Mouse (Mus musculus) adrenal gland, postnatal 4 days (tissue): ENCODE results near the gene P3h4. TPM values are rescaled to one million over a fixed set of nuclear protein-coding genes. Genes with fewer than 3 reads are reported as not detected.
"Not testable (repeated sequence)": the region's sequence is repeated elsewhere in the genome, so short reads cannot be mapped to it uniquely, and the experiment has no call there.

Experiments used
- DNase-seq, 2 experiments: peaks; one replicate each; pipeline ENCODE4 v3.0.0; 2021 to 2022; ENCODE audit warnings: low spot score in 2 of 2, mixed read lengths in 2 of 2
- microRNA-seq: library from miRNA; unstranded; fragments of <30 nt; microRNA quantifications from one replicate; pipeline ENCODE4 v1.2.0, GENCODE M21; 2021
- total RNA-seq, 2 experiments: library from RNA; stranded (reverse); gene quantifications; 2 replicates each; pipeline ENCODE4 v1.2.3; 2021

Gene P3h4
- total RNA-seq, 2 experiments from 2014 or later: 40.1 to 43.5 TPM

GRCm38 (mm10) chr11:100369145-100369544 lies 45.5 kb downstream of the P3h4 start:
- DNase-seq: no peak

GRCm38 (mm10) chr11:100362979-100363562 lies 51.6 kb downstream of the P3h4 start:
- DNase-seq: peak in 1 of 2 experiments; percentile 49

GRCm38 (mm10) chr11:100362209-100362978 lies 52.2 kb downstream of the P3h4 start:
- DNase-seq: peak; percentile 46 to 49

GRCm38 (mm10) chr11:100361059-100361458 lies 53.6 kb downstream of the P3h4 start:
- not testable (repeated sequence) for DNase-seq

GRCm38 (mm10) chr11:100360175-100360574 lies 54.5 kb downstream of the P3h4 start:
- no peak for DNase-seq

Small RNA genes within 50 kb of the gene (microRNA-seq; reads per million reads assigned to microRNA genes)
- gene Gm27374: not detected

Other genes with a start within 250 kb of the P3h4 start
- gene Krt9, start 221.6 kb downstream of the P3h4 start, total RNA-seq: under 1 TPM; 0.11 to 0.22 TPM
- gene Krt14, start 207.3 kb downstream of the P3h4 start, total RNA-seq: under 1 TPM; 0.93 to 0.98 TPM
- gene Krt16, start 165.9 kb downstream of the P3h4 start, total RNA-seq: not detected
- under 1 TPM; 0.25 to 0.31 TPM for gene Krt17, start 153.8 kb downstream of the P3h4 start, total RNA-seq
- not detected for gene Krt42, start 145.0 kb downstream of the P3h4 start, total RNA-seq
- gene Eif1, start 95.0 kb downstream of the P3h4 start, total RNA-seq: 100 to 1,000 TPM; 886 to 904 TPM
- gene Gast, start 80.4 kb downstream of the P3h4 start, total RNA-seq: not detected
- 100 to 1,000 TPM; 106 to 110 TPM for gene Hap1, start 58.7 kb downstream of the P3h4 start, total RNA-seq
- gene Jup, start 17.1 kb downstream of the P3h4 start, total RNA-seq: 100 to 1,000 TPM in 1 of 2 experiments, 10 to 100 TPM in 1; 99.0 to 109 TPM
- 10 to 100 TPM; 65.3 to 68.6 TPM for gene Fkbp10, start 861 bp upstream of the P3h4 start, total RNA-seq
- gene Nt5c3b, start 27.0 kb upstream of the P3h4 start, total RNA-seq: 10 to 100 TPM; 82.4 to 84.5 TPM
- 1 to 10 TPM; 1.5 to 2.1 TPM for gene Klhl10, start 27.1 kb upstream of the P3h4 start, total RNA-seq
- gene Klhl11, start 57.9 kb upstream of the P3h4 start, total RNA-seq: 10 to 100 TPM; 48.8 to 50.0 TPM
- gene Acly, start 113.2 kb upstream of the P3h4 start, total RNA-seq: 100 to 1,000 TPM; 420 to 464 TPM
- 1 to 10 TPM; 2.2 TPM for gene Ttc25, start 130.8 kb upstream of the P3h4 start, total RNA-seq
- 10 to 100 TPM; 49.5 to 51.3 TPM for gene Cnp, start 160.1 kb upstream of the P3h4 start, total RNA-seq
- gene Nkiras2, start 204.4 kb upstream of the P3h4 start, total RNA-seq: 10 to 100 TPM; 49.5 to 50.0 TPM
- 100 to 1,000 TPM; 296 to 306 TPM for gene Dnajc7, start 205.3 kb upstream of the P3h4 start, total RNA-seq